Mouse (Mus musculus): Measurements from ENCODE around the gene Smyd3.

Smyd3 gene

GRCm38 (mm10) chr1:179009911-179010310 is 507.9 kb downstream of the Smyd3 start:
- peak in 1 of 2 experiments; percentile 16 for DNase-seq

- DNase-seq: peak; percentile 59 to 67
Measured at GRCm38 (mm10) chr1:179004133-179004866, 513.5 kb downstream of the Smyd3 start.

- peak in 1 of 2 experiments; percentile 27 for DNase-seq
Measured at GRCm38 (mm10) chr1:179003406-179004132, 514.3 kb downstream of the Smyd3 start.

- peak; percentile 46 to 53 for DNase-seq
Measured at GRCm38 (mm10) chr1:178999876-179000528, 517.8 kb downstream of the Smyd3 start.

- DNase-seq: no peak
Measured at GRCm38 (mm10) chr1:178997870-178998269, 520.0 kb downstream of the Smyd3 start.

- no peak for DNase-seq
Measured at GRCm38 (mm10) chr1:178994263-178994662, 523.6 kb downstream of the Smyd3 start.

GRCm38 (mm10) chr1:178992503-178992902 is 525.3 kb downstream of the Smyd3 start:
- peak; percentile 90 to 93 for DNase-seq

- peak in 1 of 2 experiments; percentile 56 for DNase-seq
Measured at GRCm38 (mm10) chr1:178991470-178991869, 526.4 kb downstream of the Smyd3 start.

- DNase-seq: peak in 1 of 2 experiments; percentile 56
Measured at GRCm38 (mm10) chr1:178991045-178991444, 526.8 kb downstream of the Smyd3 start.

- no peak for DNase-seq
Measured at GRCm38 (mm10) chr1:178989485-178989884, 528.4 kb downstream of the Smyd3 start.

- no peak for DNase-seq
Measured at GRCm38 (mm10) chr1:178988176-178988575, 529.7 kb downstream of the Smyd3 start.

- no peak for DNase-seq
Measured at GRCm38 (mm10) chr1:178981641-178982040, 536.2 kb downstream of the Smyd3 start.

- no peak for DNase-seq
Measured at GRCm38 (mm10) chr1:178980185-178980584, 537.7 kb downstream of the Smyd3 start.

- no peak for DNase-seq
Measured at GRCm38 (mm10) chr1:178978617-178979245, 539.1 kb downstream of the Smyd3 start.

GRCm38 (mm10) chr1:178972055-178972454 is 545.8 kb downstream of the Smyd3 start:
- peak in 1 of 2 experiments; percentile 63 for DNase-seq

- DNase-seq: no peak
Measured at GRCm38 (mm10) chr1:178961661-178962060, 556.2 kb downstream of the Smyd3 start.

GRCm38 (mm10) chr1:178960015-178960559 is 557.8 kb downstream of the Smyd3 start:
- DNase-seq: peak; percentile 95 to 97

- DNase-seq: no peak
Measured at GRCm38 (mm10) chr1:178958641-178959040, 559.2 kb downstream of the Smyd3 start.

- no peak for DNase-seq
Measured at GRCm38 (mm10) chr1:178952910-178953309, 564.9 kb downstream of the Smyd3 start.

- DNase-seq: no peak
Measured at GRCm38 (mm10) chr1:178942251-178942963, 575.4 kb downstream of the Smyd3 start.

GRCm38 (mm10) chr1:178940353-178940752 is 577.5 kb downstream of the Smyd3 start:
- DNase-seq: no peak

GRCm38 (mm10) chr1:178936976-178937375 is 580.9 kb downstream of the Smyd3 start:
- no peak for DNase-seq

Data from cerebellum, postnatal 14 days (tissue).